ENCODE assay signal across 30 mouse cellular contexts in genomic region chr15:99213183-99213582, GRCm38 (mm10). TPM values are rescaled to one million over a fixed set of nuclear protein-coding genes. Genes with fewer than 3 reads are reported as not detected.
"Had no signal": no experiment of that assay in that cellular context is flagged by ENCODE, and none has a peak within 500 bp of the region (broad histone marks: within the 10 kb centered on the region; RNA-seq: fewer than 3 reads in every experiment).

No protein-coding gene starts in this region.

- H3K27ac ChIP-seq: embryonic facial prominence, embryonic 10.5 days; embryonic facial prominence, embryonic 12.5 days; embryonic facial prominence, embryonic 13.5 days; embryonic facial prominence, embryonic 15.5 days; forebrain, embryonic 10.5 days; forebrain, embryonic 12.5 days; forebrain, embryonic 13.5 days; forebrain, embryonic 15.5 days; gastrocnemius, adult 2 months; heart, adult 2 months had no signal

- H3K27me3 ChIP-seq: embryonic facial prominence, embryonic 12.5 days; embryonic facial prominence, embryonic 13.5 days; embryonic facial prominence, embryonic 15.5 days; forebrain, embryonic 12.5 days; forebrain, embryonic 13.5 days; forebrain, embryonic 15.5 days had no signal

- H3K4me2 ChIP-seq: embryonic facial prominence, embryonic 12.5 days; embryonic facial prominence, embryonic 13.5 days; embryonic facial prominence, embryonic 15.5 days; forebrain, embryonic 12.5 days; forebrain, embryonic 13.5 days; forebrain, embryonic 15.5 days had no signal

- ATAC-seq: forebrain, embryonic 13.5 days; forebrain, embryonic 14.5 days; forebrain, embryonic 15.5 days; forebrain, embryonic 16.5 days; forebrain, postnatal 0 days had no signal

- H3K9ac ChIP-seq: embryonic facial prominence, embryonic 12.5 days; embryonic facial prominence, embryonic 13.5 days; embryonic facial prominence, embryonic 15.5 days; forebrain, embryonic 12.5 days; forebrain, embryonic 13.5 days; forebrain, embryonic 15.5 days; forebrain, postnatal 0 days had no signal

- H3K4me1 ChIP-seq: embryonic facial prominence, embryonic 10.5 days; embryonic facial prominence, embryonic 12.5 days; embryonic facial prominence, embryonic 13.5 days; embryonic facial prominence, embryonic 15.5 days; forebrain, embryonic 10.5 days; forebrain, embryonic 12.5 days; forebrain, embryonic 13.5 days; forebrain, embryonic 15.5 days had no signal

- H3K4me3 ChIP-seq: embryonic facial prominence, embryonic 10.5 days; embryonic facial prominence, embryonic 12.5 days; embryonic facial prominence, embryonic 13.5 days; embryonic facial prominence, embryonic 15.5 days; erythroblast, embryonic 14.5 days; forebrain, embryonic 10.5 days; forebrain, embryonic 12.5 days; forebrain, embryonic 13.5 days; forebrain, embryonic 15.5 days; gastrocnemius, adult 2 months; heart, adult 2 months had no signal

- DNase-seq: cerebellum, adult 9-10 months; cerebellum, adult 9-11 months; cerebellum, postnatal 10 days; cerebellum, postnatal 14 days; cerebellum, postnatal 25 days; cerebellum, postnatal 36 days; embryo, embryonic 11 days; forebrain, postnatal 0 days; gastrocnemius, adult 2 months; gastrocnemius, postnatal 10 days; gastrocnemius, postnatal 14 days; gastrocnemius, postnatal 25 days; gastrocnemius, postnatal 36 days; heart, adult 11 months; heart, adult 18-20 months; heart, adult 2 months had no signal

- H3K9me3 ChIP-seq: embryonic facial prominence, embryonic 10.5 days; embryonic facial prominence, embryonic 12.5 days; embryonic facial prominence, embryonic 13.5 days; embryonic facial prominence, embryonic 15.5 days; forebrain, embryonic 10.5 days; forebrain, embryonic 12.5 days; forebrain, embryonic 13.5 days; forebrain, embryonic 15.5 days had no signal

RNA-seq across cellular contexts. Expression of gene Kcnh3, which starts 11.5 kb away (rescaled TPM):
- total RNA-seq: gastrocnemius, adult 18-20 months; gastrocnemius, adult 2 months; gastrocnemius, adult 8-10 months; gastrocnemius, postnatal 14 days; gastrocnemius, postnatal 25 days; granulocyte monocyte progenitor cell, adult 5-6 weeks had no signal
- polyA plus RNA-seq: forebrain, embryonic 10.5 days had no signal
